Mouse (Mus musculus) macrophage (primary cell): ENCODE measurements at regions not wholly inside any gene's neighbourhood (a gene's known extent, or its start where the extent isn't known, plus 50 kb on each side); places are given as distances from the start of the nearest gene placed in this dataset.

Experiments used
- H3K27ac ChIP-seq: fragments of 350-480 bp; formaldehyde crosslinking; 2 replicates; pipeline ENCODE4 v1.9.0; 2021
- H3K36me3 ChIP-seq: fragments of 350-480 bp; formaldehyde crosslinking; 2 replicates; pipeline ENCODE4 v1.9.0; 2021; ENCODE audit errors: inconsistent target
- H3K4me3 ChIP-seq: fragments of 350-480 bp; formaldehyde crosslinking; 2 replicates; pipeline ENCODE4 v1.9.0; 2021; ENCODE audit errors: inconsistent target
- H3K79me2 ChIP-seq: fragments of 350-480 bp; formaldehyde crosslinking; 2 replicates; pipeline ENCODE4 v1.9.0; 2021; ENCODE audit errors: inconsistent target
- WGBS: methylation state at CpG from one replicate; pipeline ENCODE4 v1.1.7; 2026; ENCODE audit warnings: inconsistent platforms; ENCODE audit not compliant: missing documents; 5-methylcytosine and 5-hydroxymethylcytosine counted together

- no peak overlapping the region for H3K27ac ChIP-seq
- H3K79me2 ChIP-seq = no peaks in the 10 kb centered on the region
- WGBS = 71% methylated on average over 8 of the region's 8 CpGs
- H3K36me3 ChIP-seq = no peaks in the 10 kb centered on the region
- no peak overlapping the region for H3K4me3 ChIP-seq
Measured at GRCm38 (mm10) chr15:87391395-87391794, 152.7 kb upstream of the Fam19a5 start.

GRCm38 (mm10) chr15:87398396-87398795 is 145.7 kb upstream of the Fam19a5 start:
- no peaks in the 10 kb centered on the region for H3K36me3 ChIP-seq
- no peaks in the 10 kb centered on the region for H3K79me2 ChIP-seq
- WGBS = 79% methylated on average over 4 of the region's 4 CpGs
- H3K27ac ChIP-seq = no peak overlapping the region
- no peak overlapping the region for H3K4me3 ChIP-seq

GRCm38 (mm10) chr15:87405689-87406088 is 138.4 kb upstream of the Fam19a5 start:
- 89% methylated on average over 5 of the region's 5 CpGs for WGBS

GRCm38 (mm10) chr15:87411978-87412377 is 132.1 kb upstream of the Fam19a5 start:
- H3K36me3 ChIP-seq = no peaks in the 10 kb centered on the region
- H3K79me2 ChIP-seq = no peaks in the 10 kb centered on the region
- no peak overlapping the region for H3K4me3 ChIP-seq
- H3K27ac ChIP-seq = no peak overlapping the region
- WGBS = 62% methylated on average over 12 of the region's 12 CpGs

More at GRCm38 (mm10) chr15:87405689-87406088, 138.4 kb upstream of the Fam19a5 start:
- Histone ChIP-seq H3K36me3 (no peaks in the 10 kb centered on the region), H3K27ac (no peak overlapping the region), H3K79me2 (no peaks in the 10 kb centered on the region), H3K4me3 (no peak overlapping the region)

- H3K79me2 ChIP-seq = no peaks in the 10 kb centered on the region
- no peak overlapping the region for H3K27ac ChIP-seq
- no peaks in the 10 kb centered on the region for H3K36me3 ChIP-seq
- WGBS = 85% methylated on average over 7 of the region's 7 CpGs
- no peak overlapping the region for H3K4me3 ChIP-seq
Measured at GRCm38 (mm10) chr15:87415996-87416395, 128.1 kb upstream of the Fam19a5 start.

GRCm38 (mm10) chr15:87421743-87422142 is 122.4 kb upstream of the Fam19a5 start:
- Histone ChIP-seq H3K36me3 (no peaks in the 10 kb centered on the region), H3K27ac (no peak overlapping the region), H3K4me3 (no peak overlapping the region), H3K79me2 (no peaks in the 10 kb centered on the region)
- 89% methylated on average over 4 of the region's 4 CpGs for WGBS

- Histone ChIP-seq H3K36me3 (no peaks in the 10 kb centered on the region), H3K27ac (no peak overlapping the region), H3K79me2 (no peaks in the 10 kb centered on the region), H3K4me3 (no peak overlapping the region)
- 80% methylated on average over 6 of the region's 6 CpGs for WGBS
Measured at GRCm38 (mm10) chr15:87433306-87433705, 110.8 kb upstream of the Fam19a5 start.

- Histone ChIP-seq H3K79me2 (no peaks in the 10 kb centered on the region), H3K36me3 (no peaks in the 10 kb centered on the region), H3K27ac (no peak overlapping the region), H3K4me3 (no peak overlapping the region)
- WGBS = 91% methylated on average over 12 of the region's 12 CpGs
Measured at GRCm38 (mm10) chr15:87433901-87434300, 110.2 kb upstream of the Fam19a5 start.

GRCm38 (mm10) chr15:87435566-87435965 is 108.5 kb upstream of the Fam19a5 start:
- no peak overlapping the region for H3K27ac ChIP-seq
- H3K36me3 ChIP-seq = no peaks in the 10 kb centered on the region
- H3K79me2 ChIP-seq = no peaks in the 10 kb centered on the region
- WGBS = 96% methylated on average over 2 of the region's 2 CpGs
- H3K4me3 ChIP-seq = no peak overlapping the region

GRCm38 (mm10) chr15:87437611-87438010 is 106.5 kb upstream of the Fam19a5 start:
- Histone ChIP-seq H3K36me3 (no peaks in the 10 kb centered on the region), H3K79me2 (no peaks in the 10 kb centered on the region), H3K27ac (no peak overlapping the region), H3K4me3 (no peak overlapping the region)
- 68% methylated on average over 5 of the region's 5 CpGs for WGBS

- whole genome bisulfite sequencing = 56% methylated on average over 1 of the region's 1 CpGs
Measured at GRCm38 (mm10) chr15:87458932-87459331, 85.2 kb upstream of the Fam19a5 start.

GRCm38 (mm10) chr15:87476247-87476646 is 67.9 kb upstream of the Fam19a5 start:
- 40% methylated on average over 11 of the region's 11 CpGs for WGBS
- Histone ChIP-seq H3K36me3 (no peaks in the 10 kb centered on the region), H3K79me2 (no peaks in the 10 kb centered on the region), H3K27ac (no peak overlapping the region), H3K4me3 (no peak overlapping the region)

More at GRCm38 (mm10) chr15:87458932-87459331, 85.2 kb upstream of the Fam19a5 start:
- no peaks in the 10 kb centered on the region for H3K79me2 ChIP-seq
- no peak overlapping the region for H3K4me3 ChIP-seq
- H3K36me3 ChIP-seq = no peaks in the 10 kb centered on the region
- no peak overlapping the region for H3K27ac ChIP-seq

- H3K4me3 ChIP-seq = no peak overlapping the region
- H3K36me3 ChIP-seq = no peaks in the 10 kb centered on the region
- H3K27ac ChIP-seq = no peak overlapping the region
- H3K79me2 ChIP-seq = no peaks in the 10 kb centered on the region
- 79% methylated on average over 14 of the region's 14 CpGs for WGBS
Measured at GRCm38 (mm10) chr15:87476862-87477490, 67.1 kb upstream of the Fam19a5 start.

GRCm38 (mm10) chr15:87480758-87481157 is 63.3 kb upstream of the Fam19a5 start:
- Histone ChIP-seq H3K79me2 (no peaks in the 10 kb centered on the region), H3K36me3 (no peaks in the 10 kb centered on the region), H3K27ac (no peak overlapping the region), H3K4me3 (no peak overlapping the region)
- 89% methylated on average over 3 of the region's 3 CpGs for WGBS
